Mouse (Mus musculus) cerebellum, adult 2 months (tissue): ENCODE measurements around the gene Gm26620.
A peak's percentile ranks its signal among the peaks of the same experiment; 100 is the strongest.

ENCODE experiments used
- CTCF ChIP-seq: fragments of 200-500 bp; IDR thresholded peaks from 2 replicates; pipeline ENCODE4 v1.5.1; 2011; ENCODE audit warnings: low read depth, mild to moderate bottlenecking, control low read depth, low read length, moderate library complexity, borderline replicate concordance; ENCODE audit not compliant: insufficient read depth
- POLR2A ChIP-seq: fragments of 200-500 bp; IDR thresholded peaks from 2 replicates; pipeline ENCODE4 v1.6.1; 2011; ENCODE audit warnings: low read length, control low read depth, borderline replicate concordance; ENCODE audit not compliant: insufficient read depth

GRCm38 (mm10) chr1:170884978-170885561 lies at the start of gene Gm26620, which contains the start of gene Dusp12:
- TF ChIP-seq POLR2A: peak; percentile 56; the same call in 1 of the 2 replicates
- peak; percentile 68 for TF ChIP-seq CTCF
